Mouse (Mus musculus) kidney, embryonic 16.5 days (tissue): ENCODE measurements at regions not wholly inside any gene's neighbourhood (a gene's known extent, or its start where the extent isn't known, plus 50 kb on each side); places are given as distances from the start of the nearest gene placed in this dataset.
A peak's percentile ranks its signal among the peaks of the same experiment; 100 is the strongest.

ENCODE experiments used
- ATAC-seq: fragments of 200-750 bp; cut with Nextera tagmentation; 2 replicates; pipeline ENCODE4 v1.8.0; 2017; ENCODE audit warnings: moderate TSS enrichment; ENCODE audit not compliant: low FRiP score, low TSS enrichment
- H3K27ac ChIP-seq: fragments of 300-500 bp; sonication (generic); 2 replicates; pipeline ENCODE4 v1.5.1; 2014; ENCODE audit warnings: low read length
- H3K27me3 ChIP-seq: fragments of 300-500 bp; sonication (generic); 2 replicates; pipeline ENCODE4 v1.6.1; 2014; ENCODE audit warnings: low read length, control low read depth, mixed read lengths; ENCODE audit not compliant: insufficient read depth
- H3K36me3 ChIP-seq: fragments of 300-500 bp; sonication (generic); 2 replicates; pipeline ENCODE4 v1.6.1; 2014; ENCODE audit warnings: low read length, control low read depth, mixed read lengths; ENCODE audit not compliant: insufficient read depth
- H3K4me1 ChIP-seq: fragments of 300-500 bp; sonication (generic); 2 replicates; pipeline ENCODE4 v1.6.1; 2014; ENCODE audit warnings: low read length, control low read depth, mixed read lengths; ENCODE audit not compliant: insufficient read depth
- H3K4me2 ChIP-seq: fragments of 300-500 bp; sonication (generic); replicated peaks from 2 replicates; pipeline ENCODE4 v1.6.1; 2014; ENCODE audit warnings: low read depth, low read length
- H3K4me3 ChIP-seq: fragments of 300-500 bp; sonication (generic); 2 replicates; pipeline ENCODE4 v1.5.1; 2014; ENCODE audit warnings: mild to moderate bottlenecking, low read length
- H3K9ac ChIP-seq: fragments of 300-500 bp; sonication (generic); replicated peaks from 2 replicates; pipeline ENCODE4 v1.6.1; 2014; ENCODE audit warnings: low read length
- H3K9me3 ChIP-seq: fragments of 300-500 bp; sonication (generic); 2 replicates; pipeline ENCODE4 v1.6.1; 2016; ENCODE audit warnings: low read length, control low read depth
- WGBS: fragments of 180-500 bp; shearing (Covaris S2); extraction: QIAGEN DNeasy Blood & Tissue Kit; methylation state at CpG from one replicate; pipeline ENCODE4 v1.1.7; 2014; 5-methylcytosine and 5-hydroxymethylcytosine counted together

- peak; percentile 46 for ATAC-seq
- Histone ChIP-seq H3K27me3 (no peaks in the 10 kb centered on the region), H3K9me3 (no peaks in the 10 kb centered on the region), H3K4me1 (no peaks in the 10 kb centered on the region), H3K4me3 (no peak overlapping the region), H3K9ac (no peak overlapping the region), H3K27ac (no peak overlapping the region), H3K36me3 (no peaks in the 10 kb centered on the region), H3K4me2 (no peak overlapping the region)
- WGBS, result 16% methylated on average over 2 of the region's 2 CpGs
These were observed 50.2 kb upstream of the Zfand6 start for GRCm38 (mm10) chr7:84739965-84740390.
